Mouse (Mus musculus) ES-E14 (cell line): ENCODE measurements at regions not wholly inside any gene's neighbourhood (a gene's known extent, or its start where the extent isn't known, plus 50 kb on each side); places are given as distances from the start of the nearest gene placed in this dataset.

Experiments used
- CHD2 ChIP-seq: IDR thresholded peaks from 2 replicates; pipeline ENCODE4 v1.6.1; 2014; ENCODE audit warnings: mild to moderate bottlenecking, low read depth, low read length, inconsistent platforms
- HCFC1 ChIP-seq: IDR thresholded peaks from 2 replicates; pipeline ENCODE4 v1.6.1; 2012; ENCODE audit warnings: low read length, inconsistent platforms, borderline replicate concordance; ENCODE audit not compliant: insufficient read depth
- MAFK ChIP-seq: IDR thresholded peaks from 2 replicates; pipeline ENCODE4 v1.6.1; 2014; ENCODE audit warnings: mild to moderate bottlenecking, low read depth, low read length, inconsistent platforms; ENCODE audit not compliant: insufficient read depth
- ZC3H11A ChIP-seq: IDR thresholded peaks from 2 replicates; pipeline ENCODE4 v1.6.1; 2012; ENCODE audit warnings: low read depth, mild to moderate bottlenecking, inconsistent platforms, low read length, borderline replicate concordance
- ZNF384 ChIP-seq: IDR thresholded peaks from 2 replicates; pipeline ENCODE4 v1.6.1; 2012; ENCODE audit warnings: low read depth, low read length, inconsistent platforms

- no peak for TF ChIP-seq MAFK
- TF ChIP-seq HCFC1, result no peak
- TF ChIP-seq ZC3H11A, result no peak
- no peak for TF ChIP-seq ZNF384
- TF ChIP-seq CHD2, result no peak
These were observed 85.1 kb downstream of the Micall2 start for GRCm38 (mm10) chr5:139651041-139651440.
